Mouse (Mus musculus) gastrocnemius, postnatal 14 days (tissue): Measurements from ENCODE around the gene Armc9. TPM values are rescaled to one million over a fixed set of nuclear protein-coding genes. Genes with fewer than 3 reads are reported as not detected.

Experiments used
- DNase-seq: peaks from one replicate; pipeline ENCODE4 v3.0.0; 2021; ENCODE audit warnings: mixed read lengths
- intact Hi-C: fragments of 180-260 bp; cut with DNase I; formaldehyde crosslinking; loops from one replicate; pipeline ENCODE4 v1.15.1; 2025; ENCODE audit warnings: low total_unique reads
- total RNA-seq, 2 experiments: library from RNA; stranded (reverse); gene quantifications; 2 replicates each; pipeline ENCODE4 v1.2.3; 2021

Armc9 gene
- total RNA-seq, 2 experiments from 2014 or later: 2.5 to 2.6 TPM

GRCm38 (mm10) chr1:86160059-86160458, 5.5 kb downstream of the Armc9 start:
- intact Hi-C loops: no loop called here
- no peak for DNase-seq

GRCm38 (mm10) chr1:86160479-86160878, 5.9 kb downstream of the Armc9 start:
- DNase-seq: no peak
- intact Hi-C loops: no loop called here

GRCm38 (mm10) chr1:86161061-86161460, 6.5 kb downstream of the Armc9 start:
- intact Hi-C loops: no loop called here
- DNase-seq: no peak

- no peak for DNase-seq
- intact Hi-C loops: loop anchor here (5.0 kb wide), 1 partner anchor 163 kb away; no protein-coding TSS in a partner anchor
Observed at GRCm38 (mm10) chr1:86174602-86175001, 20.0 kb downstream of the Armc9 start.

- no peak for DNase-seq
- intact Hi-C loops: loop anchor here (5.0 kb wide), 1 partner anchor 161 kb away; no protein-coding TSS in a partner anchor
Observed at GRCm38 (mm10) chr1:86176066-86176465, 21.5 kb downstream of the Armc9 start.

- peak; percentile 78 for DNase-seq
- intact Hi-C loops: loop anchor here (5.0 kb wide), 1 partner anchor 159 kb away; no protein-coding TSS in a partner anchor
Observed at GRCm38 (mm10) chr1:86178462-86179253, 24.1 kb downstream of the Armc9 start.

GRCm38 (mm10) chr1:86182004-86182709, 27.6 kb downstream of the Armc9 start:
- no peak for DNase-seq
- intact Hi-C loops: no loop called here

GRCm38 (mm10) chr1:86183577-86184263, 29.1 kb downstream of the Armc9 start:
- intact Hi-C loops: no loop called here
- no peak for DNase-seq

- no peak for DNase-seq
- intact Hi-C loops: no loop called here
Observed at GRCm38 (mm10) chr1:86186762-86187161, 32.2 kb downstream of the Armc9 start.

- intact Hi-C loops: no loop called here
- no peak for DNase-seq
Observed at GRCm38 (mm10) chr1:86187856-86188255, 33.3 kb downstream of the Armc9 start.

GRCm38 (mm10) chr1:86188271-86188670, 33.7 kb downstream of the Armc9 start:
- intact Hi-C loops: no loop called here
- DNase-seq: no peak

GRCm38 (mm10) chr1:86189034-86189702, 34.6 kb downstream of the Armc9 start:
- intact Hi-C loops: no loop called here
- no peak for DNase-seq

- no peak for DNase-seq
- intact Hi-C loops: no loop called here
Observed at GRCm38 (mm10) chr1:86190843-86191242, 36.3 kb downstream of the Armc9 start.

- intact Hi-C loops: no loop called here
- DNase-seq: no peak
Observed at GRCm38 (mm10) chr1:86194044-86194443, 39.5 kb downstream of the Armc9 start.

GRCm38 (mm10) chr1:86198276-86198675, 43.7 kb downstream of the Armc9 start:
- intact Hi-C loops: no loop called here
- DNase-seq: no peak

- DNase-seq: no peak
- intact Hi-C loops: no loop called here
Observed at GRCm38 (mm10) chr1:86199026-86199425, 44.4 kb downstream of the Armc9 start.

GRCm38 (mm10) chr1:86201312-86201711, 46.7 kb downstream of the Armc9 start:
- DNase-seq: no peak
- intact Hi-C loops: no loop called here

- intact Hi-C loops: no loop called here
- DNase-seq: no peak
Observed at GRCm38 (mm10) chr1:86202617-86203219, 48.1 kb downstream of the Armc9 start.

- intact Hi-C loops: no loop called here
- no peak for DNase-seq
Observed at GRCm38 (mm10) chr1:86210676-86211075, 56.1 kb downstream of the Armc9 start.
